Mouse (Mus musculus): ENCODE data around the gene Eftud2. TPM values are rescaled to one million over a fixed set of nuclear protein-coding genes. Genes with fewer than 3 reads are reported as not detected.

Gene Eftud2
- total and polyA plus RNA-seq, 2 experiments from 2014 or later = 36.6 to 59.1 TPM

GRCm38 (mm10) chr11:102890096-102890495 is 9.3 kb upstream of the Eftud2 start:
- no peak for DNase-seq (ENCODE audit: low spot score)
- WGBS = 71% methylated on average over 5 of the region's 5 CpGs
- H3K9me3 ChIP-seq (replicated peaks; ENCODE audit: control insufficient read depth, low read length) = no peaks in the 10 kb centered on the region

GRCm38 (mm10) chr11:102888135-102888534 is 7.3 kb upstream of the Eftud2 start:
- Histone ChIP-seq H3K4me3 (ENCODE audit: low read depth, low read length) (no peak overlapping the region), H3K36me3 (replicated peaks; ENCODE audit: control insufficient read depth, insufficient read depth, low read length) (no peaks in the 10 kb centered on the region), H3K27ac (ENCODE audit: low read depth) (no peak overlapping the region), H3K4me2 (ENCODE audit: low read depth, low read length) (no peak overlapping the region), H3K9me3 (replicated peaks; ENCODE audit: control insufficient read depth, low read length) (no peaks in the 10 kb centered on the region), H3K4me1 (ENCODE audit: control insufficient read depth, insufficient read depth) (peaks cover 9% of the 10 kb centered on the region), H3K27me3 (ENCODE audit: control insufficient read depth, insufficient read depth, low read length) (peaks cover 12% of the 10 kb centered on the region), H3K9ac (replicated peaks; ENCODE audit: low read depth, low read length) (no peak overlapping the region)
- ATAC-seq (ENCODE audit: insufficient read depth, low read depth) = no peak
- TF ChIP-seq EP300 (IDR thresholded peaks at IDR 0.05; ENCODE audit: low read depth) (no peak), CTCF (IDR thresholded peaks at IDR 0.05; ENCODE audit: low read depth) (no peak)
- DNase-seq (ENCODE audit: low spot score) = no peak
- WGBS = 55% methylated on average over 3 of the region's 3 CpGs

More at GRCm38 (mm10) chr11:102890096-102890495, 9.3 kb upstream of the Eftud2 start:
- Histone ChIP-seq H3K4me2 (ENCODE audit: low read depth, low read length) (no peak overlapping the region), H3K36me3 (replicated peaks; ENCODE audit: control insufficient read depth, insufficient read depth, low read length) (no peaks in the 10 kb centered on the region), H3K4me1 (ENCODE audit: control insufficient read depth, insufficient read depth) (0 out of 2 replicates have a peak, but pooled peaks cover 3% of the 10 kb centered on the region), H3K27ac (ENCODE audit: low read depth) (no peak overlapping the region), H3K27me3 (ENCODE audit: control insufficient read depth, insufficient read depth, low read length) (peaks cover 31% of the 10 kb centered on the region), H3K4me3 (ENCODE audit: low read depth, low read length) (no peak overlapping the region), H3K9ac (replicated peaks; ENCODE audit: low read depth, low read length) (no peak overlapping the region)
- ATAC-seq (ENCODE audit: insufficient read depth, low read depth) = no peak
- TF ChIP-seq CTCF (IDR thresholded peaks at IDR 0.05; ENCODE audit: low read depth) (no peak), EP300 (IDR thresholded peaks at IDR 0.05; ENCODE audit: low read depth) (no peak)

- WGBS = 74% methylated on average over 5 of the region's 5 CpGs
- ATAC-seq (ENCODE audit: insufficient read depth, low read depth) (no peak), DNase-seq (ENCODE audit: low spot score) (no peak)
- no peaks in the 10 kb centered on the region for H3K36me3 ChIP-seq (replicated peaks; ENCODE audit: control insufficient read depth, insufficient read depth, low read length)
- peaks cover 9% of the 10 kb centered on the region for H3K4me1 ChIP-seq (ENCODE audit: control insufficient read depth, insufficient read depth)
- H3K9ac ChIP-seq (replicated peaks; ENCODE audit: low read depth, low read length) = no peak overlapping the region
- no peak overlapping the region for H3K4me3 ChIP-seq (ENCODE audit: low read depth, low read length)
- no peaks in the 10 kb centered on the region for H3K9me3 ChIP-seq (replicated peaks; ENCODE audit: control insufficient read depth, low read length)
- no peak overlapping the region for H3K4me2 ChIP-seq (ENCODE audit: low read depth, low read length)
- TF ChIP-seq EP300 (IDR thresholded peaks at IDR 0.05; ENCODE audit: low read depth) = no peak
- TF ChIP-seq CTCF (IDR thresholded peaks at IDR 0.05; ENCODE audit: low read depth) = no peak
- peaks cover 5% of the 10 kb centered on the region; the same call in 1 of the 2 replicates for H3K27me3 ChIP-seq (ENCODE audit: control insufficient read depth, insufficient read depth, low read length)
- H3K27ac ChIP-seq (ENCODE audit: low read depth) = no peak overlapping the region
These were observed 6.6 kb upstream of the Eftud2 start for GRCm38 (mm10) chr11:102887433-102887832.

- ATAC-seq (ENCODE audit: insufficient read depth, low read depth) (no peak), DNase-seq (ENCODE audit: low spot score) (peak; percentile 16)
- no peak within 1 kb of the TSS for H3K27ac ChIP-seq (ENCODE audit: low read depth)
- H3K27me3 ChIP-seq (ENCODE audit: control insufficient read depth, insufficient read depth, low read length) = 0 out of 2 replicates have a peak, but pooled peaks cover 4% of the 10 kb centered on the region
- H3K4me2 ChIP-seq (ENCODE audit: low read depth, low read length) = no peak within 1 kb of the TSS
- no peak within 1 kb of the TSS for H3K4me3 ChIP-seq (ENCODE audit: low read depth, low read length)
- WGBS = 40% methylated on average over 10 of the region's 10 CpGs
- H3K9me3 ChIP-seq (replicated peaks; ENCODE audit: control insufficient read depth, low read length) = no peaks in the 10 kb centered on the region
- no peak within 1 kb of the TSS for H3K9ac ChIP-seq (replicated peaks; ENCODE audit: low read depth, low read length)
- no peak for TF ChIP-seq EP300 (IDR thresholded peaks at IDR 0.05; ENCODE audit: low read depth)
- TF ChIP-seq CTCF (IDR thresholded peaks at IDR 0.05; ENCODE audit: low read depth) = no peak
- peaks cover 19% of the 10 kb centered on the region for H3K4me1 ChIP-seq (ENCODE audit: control insufficient read depth, insufficient read depth)
- H3K36me3 ChIP-seq (replicated peaks; ENCODE audit: control insufficient read depth, insufficient read depth, low read length) = no peaks in the 10 kb centered on the region
These were observed 3.9 kb upstream of the Eftud2 start, which contains the start of gene Fam187a for GRCm38 (mm10) chr11:102884616-102885219. TSS of gene Fam187a (plus strand) at chr11:102885169.

GRCm38 (mm10) chr11:102881314-102882198 is 771 bp upstream of the Eftud2 start:
- 10% methylated on average over 13 of the region's 13 CpGs for WGBS
- Histone ChIP-seq H3K9ac (replicated peaks; ENCODE audit: low read depth, low read length) (peak overlapping the region; percentile 78; the same call in 1 of the 2 replicates), H3K4me3 (ENCODE audit: low read depth, low read length) (peak overlapping the region; percentile 69), H3K4me2 (ENCODE audit: low read depth, low read length) (peak overlapping the region; percentile 91), H3K27me3 (ENCODE audit: control insufficient read depth, insufficient read depth, low read length) (0 out of 2 replicates have a peak, but pooled peaks cover 4% of the 10 kb centered on the region), H3K36me3 (replicated peaks; ENCODE audit: control insufficient read depth, insufficient read depth, low read length) (peaks cover 13% of the 10 kb centered on the region), H3K9me3 (replicated peaks; ENCODE audit: control insufficient read depth, low read length) (no peaks in the 10 kb centered on the region), H3K27ac (ENCODE audit: low read depth) (peak overlapping the region; percentile 85; the same call in 1 of the 2 replicates), H3K4me1 (ENCODE audit: control insufficient read depth, insufficient read depth) (peaks cover 19% of the 10 kb centered on the region)
- DNase-seq (ENCODE audit: low spot score) (no peak), ATAC-seq (ENCODE audit: insufficient read depth, low read depth) (0 out of 2 replicates have a peak, but pooled peaks have one; percentile 25)
- TF ChIP-seq EP300 (IDR thresholded peaks at IDR 0.05; ENCODE audit: low read depth) (no peak), CTCF (IDR thresholded peaks at IDR 0.05; ENCODE audit: low read depth) (no peak)

Measured in heart, postnatal 0 days (tissue).